Mouse (Mus musculus): ENCODE measurements around the gene Coro6.

Gene Coro6

DNA sequence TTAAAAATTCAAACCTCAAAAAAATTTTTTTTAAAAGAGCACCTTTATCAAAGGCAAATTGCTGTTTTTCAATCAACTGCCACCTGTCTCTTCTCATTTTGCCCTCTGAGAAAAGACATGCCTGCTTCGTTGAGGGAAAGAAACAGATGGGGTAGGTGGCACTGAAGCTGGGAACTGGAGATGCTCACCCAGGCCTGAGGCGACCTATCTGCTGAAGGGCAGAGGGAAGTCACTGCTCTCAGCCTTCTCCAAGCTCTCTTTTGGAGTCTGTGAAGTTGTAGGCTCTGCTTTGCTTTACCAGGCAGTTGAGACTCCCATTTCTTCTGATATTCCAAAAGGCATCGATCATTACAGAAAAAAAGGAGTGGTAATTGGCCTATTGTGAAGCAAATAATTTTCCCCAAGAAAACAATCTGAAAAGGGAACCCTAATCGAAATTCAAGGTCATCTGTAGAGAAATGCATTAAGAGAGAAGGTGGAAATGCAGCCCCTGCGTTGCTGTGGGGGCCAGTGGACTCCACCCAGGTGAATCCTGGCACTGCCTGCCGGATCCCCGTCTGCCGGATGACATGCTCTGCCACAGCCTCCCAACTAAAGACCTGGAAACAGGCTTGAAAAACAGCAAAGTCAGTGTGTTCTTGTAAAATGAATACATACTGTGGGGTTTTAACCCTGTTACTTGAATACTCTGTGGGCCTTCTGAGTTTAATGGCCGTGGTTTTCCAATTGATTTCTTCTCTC lies 6.3 kb upstream of the Coro6 start:
- CTCF ChIA-PET = interaction anchor here in 3 of 4 experiments (0.5 to 1.0 kb wide), 3 partner anchors 11 to 12 kb away, joined by 3 read pairs; no protein-coding TSS in a partner anchor
- POLR2A ChIA-PET = interaction anchor here (0.6 to 1.0 kb wide), 6 partner anchors 9 to 380 kb away, joined by 3 to 4 read pairs (median 3); no protein-coding TSS in a partner anchor

DNA sequence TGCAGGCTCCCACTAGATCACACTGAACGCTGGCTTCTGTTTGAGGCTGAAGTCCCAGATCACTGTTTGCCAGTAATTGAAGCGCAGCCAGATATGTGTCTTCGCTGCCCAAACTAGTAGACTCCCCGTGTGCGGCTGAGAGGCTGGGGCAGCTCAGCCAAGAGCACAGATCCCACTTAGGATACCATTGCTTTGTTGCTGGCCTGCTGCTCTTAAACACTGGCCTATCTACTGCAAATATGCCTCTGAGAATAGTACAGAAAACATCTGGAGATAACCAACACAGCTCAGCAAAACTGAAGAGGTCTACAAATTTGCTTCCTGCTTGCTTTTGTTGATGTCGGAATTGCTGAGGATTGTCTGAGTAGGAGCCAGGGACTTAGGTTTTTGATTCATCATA lies 5.3 kb upstream of the Coro6 start:
- POLR2A ChIA-PET = interaction anchor here in 3 of 4 experiments (0.6 to 0.8 kb wide), 3 partner anchors 10 to 381 kb away, joined by 3 to 4 read pairs (median 4); no protein-coding TSS in a partner anchor
- CTCF ChIA-PET = interaction anchor here (0.5 to 1.0 kb wide), 7 partner anchors 10 to 991 kb away, joined by 3 to 6 read pairs (median 3); no protein-coding TSS in a partner anchor

DNA sequence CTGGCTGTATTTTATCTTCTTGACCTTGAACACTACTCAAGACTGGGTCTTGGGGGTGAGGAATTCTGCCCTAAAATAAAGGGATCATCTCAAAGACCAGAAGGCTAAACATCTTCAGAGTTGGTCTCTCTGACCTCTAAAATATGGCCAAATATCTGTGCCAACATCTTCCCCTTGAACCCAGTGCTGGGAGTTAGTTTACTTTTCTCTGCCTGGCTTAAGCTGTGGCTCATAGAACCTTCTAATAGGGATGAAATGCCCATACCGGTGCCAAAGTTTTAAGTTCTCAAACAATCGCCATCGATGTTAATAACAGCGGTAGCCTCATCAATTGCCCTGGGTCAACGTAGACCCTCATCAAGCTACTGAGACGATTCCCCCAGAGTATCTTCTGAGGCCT lies 355 bp upstream of the Coro6 start:
- CTCF ChIA-PET = interaction anchor here in 1 of 4 experiments (1.7 kb wide), 1 partner anchor 35 kb away, joined by 4 read pairs; no protein-coding TSS in a partner anchor
- POLR2A ChIA-PET = interaction anchor here in 3 of 4 experiments (0.5 to 3.2 kb wide), 5 partner anchors 13 to 55 kb away, joined by 3 to 16 read pairs (median 3); partner anchors contain the start of gene Git1 (in 1 of the 3)

DNA sequence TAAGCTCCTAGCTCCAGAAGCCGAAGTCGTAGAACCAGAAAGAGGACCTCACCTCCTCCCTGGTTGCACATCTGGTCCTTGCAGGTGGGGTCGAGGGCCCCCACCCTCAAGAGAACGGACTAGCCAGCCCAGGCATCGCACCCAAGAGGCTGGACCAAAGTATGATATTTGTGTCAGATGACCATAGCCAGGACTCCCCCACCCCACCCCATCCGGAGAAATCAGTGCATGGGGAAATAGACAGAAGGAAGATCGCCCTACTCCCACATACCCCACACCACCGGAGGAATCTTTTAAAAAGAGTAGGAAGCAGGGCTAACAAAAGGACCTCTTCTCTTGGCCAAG lies 862 bp downstream of the Coro6 start:
- POLR2A ChIA-PET = interaction anchor here in 2 of 4 experiments (0.7 to 3.2 kb wide), 4 partner anchors 16 to 30 kb away, joined by 3 to 16 read pairs (median 3); partner anchors contain the start of gene Git1 (in 1 of the 2)

DNA sequence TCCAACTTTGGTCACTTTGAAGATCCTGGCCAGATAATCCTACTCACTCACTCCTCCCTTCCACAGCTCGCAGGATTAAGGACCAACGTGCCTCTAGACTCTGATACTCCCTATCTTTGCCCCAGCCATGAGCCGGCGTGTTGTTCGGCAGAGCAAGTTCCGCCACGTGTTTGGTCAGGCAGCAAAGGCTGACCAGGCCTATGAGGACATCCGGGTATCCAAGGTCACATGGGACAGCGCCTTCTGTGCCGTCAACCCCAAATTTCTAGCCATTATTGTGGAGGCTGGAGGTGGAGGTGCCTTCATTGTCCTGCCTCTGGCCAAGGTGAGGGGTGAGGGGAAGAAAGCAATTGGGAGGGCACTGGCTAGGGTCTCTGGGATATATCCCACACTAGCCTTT lies 1.6 kb downstream of the Coro6 start:
- POLR2A ChIA-PET = interaction anchor here in 1 of 4 experiments (0.6 kb wide), 1 partner anchor 64 kb away, joined by 4 read pairs; no protein-coding TSS in a partner anchor
- CTCF ChIA-PET = no interaction called here

More for the DNA sequence above, 862 bp downstream of the Coro6 start:
- CTCF ChIA-PET = interaction anchor here in 3 of 4 experiments (0.5 to 1.7 kb wide), 4 partner anchors 17 to 466 kb away, joined by 3 to 5 read pairs (median 4); no protein-coding TSS in a partner anchor

DNA sequence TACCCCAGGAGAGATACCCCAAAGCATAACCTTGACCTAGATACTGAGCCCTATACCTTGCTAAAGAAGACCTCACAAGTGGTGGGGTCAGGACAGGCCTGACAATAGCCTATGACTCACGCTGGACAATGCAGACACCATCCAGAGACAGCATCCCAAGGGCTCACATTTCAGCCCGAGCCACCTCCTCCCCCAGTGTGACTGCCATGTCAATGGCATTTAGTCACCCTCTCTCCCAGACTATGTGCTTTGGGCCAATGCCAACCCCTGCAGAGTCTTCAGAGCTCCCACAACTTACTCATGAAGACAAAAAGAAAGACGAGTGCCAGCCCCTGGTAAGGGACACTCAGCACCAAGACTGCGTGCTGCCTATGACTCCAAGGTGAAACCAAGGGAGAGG lies 2.5 kb downstream of the Coro6 start:
- POLR2A ChIA-PET = no interaction called here

DNA sequence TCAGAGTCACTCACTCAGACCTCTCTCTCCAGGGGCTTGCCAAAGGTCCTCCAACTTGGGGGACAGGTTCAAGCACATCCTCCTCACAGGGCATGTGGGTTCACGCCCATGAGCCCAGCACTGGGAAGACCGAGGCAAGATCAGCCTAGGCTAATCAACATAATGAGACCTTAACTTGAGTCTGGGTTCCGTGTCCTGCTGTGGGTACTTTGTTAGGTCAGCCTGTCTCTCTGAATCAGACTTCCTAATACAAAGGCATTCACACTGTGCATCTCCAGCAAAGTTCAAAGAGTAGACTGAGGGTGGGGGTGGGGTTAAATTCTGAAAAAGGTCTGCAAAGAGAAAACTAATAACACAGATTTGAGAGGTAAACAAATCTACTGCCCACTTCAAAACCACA lies 2.9 kb downstream of the Coro6 start:
- POLR2A ChIA-PET = interaction anchor here in 1 of 4 experiments (1.4 kb wide), 1 partner anchor 143 kb away, joined by 4 read pairs; the partner anchor contains the start of gene Taok1
- CTCF ChIA-PET = interaction anchor here in 1 of 4 experiments (0.6 kb wide), 1 partner anchor 126 kb away, joined by 5 read pairs; no protein-coding TSS in a partner anchor

More for the DNA sequence above, 2.5 kb downstream of the Coro6 start:
- CTCF ChIA-PET = no interaction called here

DNA sequence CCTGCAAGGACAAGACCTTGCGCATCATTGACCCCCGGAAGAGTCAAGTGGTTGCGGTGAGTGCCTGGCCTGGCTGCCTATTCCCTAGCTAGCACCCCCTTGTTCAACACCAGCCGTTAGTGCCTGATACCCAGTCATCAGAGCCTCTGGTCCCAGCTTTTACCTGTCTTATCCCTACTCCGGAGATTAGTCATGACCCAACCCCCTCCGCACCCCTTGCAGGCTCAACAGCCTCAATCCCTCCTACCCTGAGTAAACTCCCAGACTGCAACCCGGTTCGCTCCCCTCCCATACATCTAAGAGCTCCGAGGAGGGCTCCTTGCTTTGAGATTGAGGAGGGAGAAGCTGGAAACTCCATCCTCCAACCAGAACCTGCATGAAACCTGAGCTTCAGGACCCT lies 4.3 kb downstream of the Coro6 start:
- ChIA-PET CTCF (interaction anchor here (0.8 to 2.7 kb wide), 22 partner anchors 10 to 469 kb away, joined by 3 to 22 read pairs (median 8); partner anchors contain the start of genes Ankrd13b (in 1 of the 4), Slc6a4 (in 1 of the 4) and Ssh2 (in 1 of the 4)), POLR2A (interaction anchor here in 3 of 4 experiments (0.6 to 2.6 kb wide), 15 partner anchors 9 to 368 kb away, joined by 3 to 13 read pairs (median 3); partner anchors contain the start of genes Ankrd13b (in 1 of the 3) and Taok1 (in 1 of the 3))

DNA sequence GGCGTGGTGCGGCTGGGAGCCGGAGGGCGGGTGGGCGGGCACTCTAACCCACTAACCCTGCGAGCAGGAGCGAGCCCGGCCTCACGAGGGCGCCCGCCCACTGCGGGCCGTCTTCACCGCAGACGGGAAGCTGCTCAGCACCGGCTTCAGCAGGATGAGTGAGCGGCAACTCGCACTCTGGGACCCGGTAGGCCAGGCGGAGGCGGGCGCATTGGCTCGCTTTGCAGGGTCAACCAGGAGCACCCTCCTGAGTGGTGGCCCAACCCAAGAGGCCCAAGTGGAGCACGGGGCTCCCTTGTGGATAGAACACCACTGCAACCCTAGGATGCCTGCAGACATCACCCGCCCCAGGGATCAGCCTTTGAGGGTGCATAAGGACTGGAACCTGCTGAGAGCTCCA lies 4.9 kb downstream of the Coro6 start:
- CTCF ChIA-PET = interaction anchor here (0.6 to 2.7 kb wide), 55 partner anchors 9 to 1446 kb away, joined by 3 to 23 read pairs (median 4); partner anchors contain the start of genes Ssh2 (in 2 of the 4), Abhd15 (in 1 of the 4), Ankrd13b (in 1 of the 4) and Git1 (in 1 of the 4)
- POLR2A ChIA-PET = interaction anchor here in 3 of 4 experiments (0.6 to 2.6 kb wide), 23 partner anchors 9 to 999 kb away, joined by 3 to 13 read pairs (median 3); partner anchors contain the start of genes Ankrd13b (in 1 of the 3) and Taok1 (in 1 of the 3)

DNA sequence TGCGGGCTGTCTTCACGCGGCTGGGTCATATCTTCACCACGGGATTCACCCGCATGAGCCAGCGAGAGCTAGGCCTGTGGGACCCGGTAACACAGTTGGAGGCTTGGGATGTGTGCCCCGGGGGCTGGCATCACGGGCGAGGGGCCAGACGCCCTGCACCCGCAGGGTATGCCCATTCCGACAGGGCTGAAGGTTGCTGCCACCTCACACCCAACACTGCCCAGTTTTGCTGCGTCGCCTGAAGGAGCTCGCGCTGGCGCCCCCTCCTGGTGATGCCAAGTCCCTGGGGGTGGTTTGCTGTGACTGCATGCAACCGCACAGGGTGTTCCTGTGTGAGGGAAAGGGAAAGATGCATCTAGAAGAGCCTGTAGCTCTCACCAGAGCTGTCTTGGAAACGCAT lies 5.6 kb downstream of the Coro6 start:
- ChIA-PET POLR2A (interaction anchor here in 3 of 4 experiments (0.5 to 2.6 kb wide), 29 partner anchors 8 to 998 kb away, joined by 3 to 13 read pairs (median 4); partner anchors contain the start of genes Gm10392 (in 1 of the 3), Phf12 (in 1 of the 3) and Taok1 (in 1 of the 3)), CTCF (interaction anchor here (0.5 to 2.7 kb wide), 62 partner anchors 8 to 1447 kb away, joined by 3 to 23 read pairs (median 4); partner anchors contain the start of genes Ssh2 (in 2 of the 4), Abhd15 (in 1 of the 4), Ankrd13b (in 1 of the 4) and Git1 (in 1 of the 4))

DNA sequence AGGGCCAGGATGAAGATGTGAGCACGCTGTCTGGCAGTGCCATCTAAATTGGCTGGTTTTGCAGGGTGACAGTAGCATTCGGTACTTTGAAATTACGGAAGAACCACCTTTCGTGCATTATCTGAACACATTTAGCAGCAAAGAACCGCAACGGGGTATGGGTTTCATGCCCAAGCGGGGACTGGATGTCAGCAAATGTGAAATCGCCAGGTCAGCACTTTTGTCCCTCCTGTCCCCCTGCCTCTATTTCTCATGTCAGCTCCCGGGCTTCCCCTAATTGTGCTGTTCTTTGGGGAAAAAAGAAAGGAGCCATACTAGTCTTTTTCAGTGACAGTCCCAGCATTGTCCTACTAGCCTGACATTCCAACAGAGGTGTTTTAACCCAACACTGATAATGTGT lies 6.2 kb downstream of the Coro6 start:
- POLR2A ChIA-PET = interaction anchor here (0.5 to 2.6 kb wide), 21 partner anchors 8 to 514 kb away, joined by 3 to 13 read pairs (median 3); partner anchors contain the start of genes Gm10392 (in 1 of the 4), Phf12 (in 1 of the 4), Ssh2 (in 1 of the 4) and Taok1 (in 1 of the 4)
- CTCF ChIA-PET = interaction anchor here (0.5 to 2.7 kb wide), 47 partner anchors 8 to 801 kb away, joined by 3 to 23 read pairs (median 4); partner anchors contain the start of genes Ssh2 (in 2 of the 4), Ankrd13b (in 1 of the 4), Git1 (in 1 of the 4) and Trp53i13 (in 1 of the 4)

DNA sequence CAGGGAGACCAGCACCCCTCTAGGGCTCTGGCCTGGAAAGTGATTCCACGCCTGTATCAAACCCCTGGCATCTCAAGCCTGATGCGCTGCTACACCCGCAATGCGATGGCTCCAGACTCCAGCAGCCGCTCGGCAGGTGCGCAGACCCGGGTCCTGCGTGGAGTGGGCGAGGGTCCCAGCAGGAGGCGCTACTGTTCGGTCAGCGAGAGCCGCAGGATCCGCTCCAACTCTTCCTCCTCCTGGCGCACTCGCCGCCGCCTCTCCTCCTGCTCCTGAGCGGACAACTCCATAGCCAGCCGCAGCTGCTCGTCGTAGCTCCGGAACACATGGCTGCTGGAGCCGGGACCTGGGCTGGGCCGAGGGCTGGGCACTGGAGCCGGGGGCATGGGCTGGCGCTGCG lies 9.2 kb downstream of the Coro6 start:
- ChIA-PET CTCF (interaction anchor here in 3 of 4 experiments (0.6 to 2.8 kb wide), 4 partner anchors 19 to 675 kb away, joined by 3 to 11 read pairs (median 8); partner anchors contain the start of gene Ankrd13b (in 1 of the 3)), POLR2A (interaction anchor here in 2 of 4 experiments (0.6 to 1.3 kb wide), 4 partner anchors 15 to 155 kb away, joined by 3 to 7 read pairs (median 4); no protein-coding TSS in a partner anchor)

DNA sequence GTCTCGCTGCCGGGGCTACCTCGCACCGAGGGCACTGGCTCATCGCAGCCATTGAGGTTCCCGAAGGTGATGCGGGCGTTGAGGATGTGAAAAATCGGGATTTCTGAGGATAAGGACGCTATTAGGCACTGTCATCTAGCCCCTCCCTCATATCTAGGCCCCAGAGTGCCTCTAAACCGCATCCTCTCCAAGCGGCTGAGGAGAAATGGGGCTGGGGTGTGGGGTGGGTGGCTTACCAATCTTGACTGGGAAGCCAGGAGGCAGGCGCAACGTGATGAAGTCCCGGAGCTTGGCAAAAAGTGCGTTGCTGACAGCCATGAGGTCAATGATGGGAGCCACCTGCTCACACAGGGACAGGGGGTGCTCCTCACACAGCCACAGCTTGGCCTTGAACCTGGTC lies 10.6 kb downstream of the Coro6 start:
- POLR2A ChIA-PET = interaction anchor here in 2 of 4 experiments (0.6 to 3.1 kb wide), 5 partner anchors 11 to 464 kb away, joined by 3 to 12 read pairs (median 3); partner anchors contain the start of gene Abhd15 (in 1 of the 2)
- CTCF ChIA-PET = interaction anchor here in 3 of 4 experiments (0.6 to 2.8 kb wide), 4 partner anchors 17 to 709 kb away, joined by 3 to 9 read pairs (median 3); partner anchors contain the start of gene Ankrd13b (in 1 of the 3)

DNA sequence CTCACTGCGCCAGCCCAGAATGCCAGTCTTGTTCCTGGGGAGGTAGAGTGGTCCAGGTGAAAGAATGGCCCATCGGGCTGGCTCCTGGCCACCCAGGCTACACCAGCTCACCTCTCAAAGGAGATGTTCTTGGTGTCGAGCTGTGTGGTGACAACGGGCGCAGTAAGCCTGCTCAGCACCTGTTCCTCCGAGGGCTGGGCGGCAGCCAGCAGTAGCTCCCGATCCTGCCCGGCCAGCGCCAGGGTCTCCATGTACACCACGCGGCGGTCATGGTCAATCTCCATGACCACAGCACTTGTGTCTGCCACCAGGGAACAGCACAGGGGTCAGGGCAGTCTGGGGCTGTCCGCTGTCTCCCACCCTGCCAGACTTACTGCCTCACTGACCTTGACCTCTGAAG lies 14.0 kb downstream of the Coro6 start:
- ChIA-PET POLR2A (interaction anchor here in 3 of 4 experiments (0.5 to 3.2 kb wide), 6 partner anchors 8 to 361 kb away, joined by 4 to 13 read pairs (median 5); no protein-coding TSS in a partner anchor), CTCF (interaction anchor here in 3 of 4 experiments (0.5 to 3.5 kb wide), 8 partner anchors 9 to 368 kb away, joined by 3 to 22 read pairs (median 4); partner anchors contain the start of gene Myo18a (in 1 of the 3))

DNA sequence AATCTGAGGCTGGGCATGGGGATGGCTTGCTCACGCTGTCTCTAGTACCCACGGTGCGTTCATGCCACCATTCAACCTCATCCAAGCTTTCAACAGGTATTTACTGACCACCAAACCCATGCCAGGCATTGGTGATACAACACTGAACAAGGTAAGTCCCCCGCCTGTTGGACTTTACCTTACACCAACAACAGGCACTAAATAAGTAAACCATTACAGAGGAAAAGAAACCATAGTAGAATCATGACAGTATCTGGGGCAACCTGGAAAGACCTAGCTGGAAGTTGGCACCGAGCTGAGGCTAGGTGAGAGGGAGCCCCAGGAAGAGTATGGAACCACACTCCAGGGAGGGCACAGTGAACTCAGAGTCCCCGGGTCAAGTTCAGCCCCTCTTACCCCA lies 14.7 kb downstream of the Coro6 start:
- CTCF ChIA-PET = interaction anchor here in 3 of 4 experiments (1.0 to 3.5 kb wide), 6 partner anchors 9 to 344 kb away, joined by 4 to 22 read pairs (median 8); partner anchors contain the start of genes Git1 (in 1 of the 3) and Myo18a (in 1 of the 3)
- POLR2A ChIA-PET = interaction anchor here in 2 of 4 experiments (1.0 to 3.2 kb wide), 5 partner anchors 8 to 37 kb away, joined by 4 to 13 read pairs (median 6); no protein-coding TSS in a partner anchor

DNA sequence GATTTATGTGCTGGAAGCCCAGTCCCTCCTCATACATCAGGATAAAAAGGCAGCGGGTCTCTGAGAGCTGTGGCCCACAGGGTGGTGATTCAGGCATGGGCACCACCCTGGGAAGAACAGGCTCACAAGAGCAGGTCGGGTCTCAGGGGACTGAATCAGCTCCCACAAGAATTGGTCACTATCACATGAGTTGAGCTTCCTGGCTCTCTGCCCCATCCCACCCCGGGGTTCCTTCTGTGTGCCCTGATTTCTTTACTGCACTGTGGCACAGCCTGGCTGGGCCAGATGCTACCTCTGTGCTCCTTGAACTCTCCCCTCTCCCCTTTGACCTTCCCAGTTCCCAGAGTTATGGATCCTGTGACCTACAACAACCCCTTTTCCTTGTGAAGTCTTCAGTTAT lies 20.8 kb downstream of the Coro6 start:
- CTCF ChIA-PET = interaction anchor here in 2 of 4 experiments (1.0 to 1.5 kb wide), 2 partner anchors 25 to 147 kb away, joined by 3 to 5 read pairs; no protein-coding TSS in a partner anchor

More for the DNA sequence above, 20.8 kb downstream of the Coro6 start:
- POLR2A ChIA-PET = interaction anchor here in 1 of 4 experiments (0.9 to 2.6 kb wide), 3 partner anchors 10 to 14 kb away, joined by 3 to 12 read pairs (median 4); no protein-coding TSS in a partner anchor

All from embryonic stem cell, embryonic (primary cell).